Mouse (Mus musculus) urinary bladder, postnatal 4 days (tissue): ENCODE data around the gene Il22ra1.

Source experiments
- DNase-seq, 2 experiments: peaks; one replicate each; pipeline ENCODE4 v3.0.0; 2021 to 2022; ENCODE audit warnings: low spot score in 2 of 2

Il22ra1 gene

GRCm38 (mm10) chr4:135733901-135734300, 5.9 kb downstream of the Il22ra1 start:
- no peak for DNase-seq

DNA sequence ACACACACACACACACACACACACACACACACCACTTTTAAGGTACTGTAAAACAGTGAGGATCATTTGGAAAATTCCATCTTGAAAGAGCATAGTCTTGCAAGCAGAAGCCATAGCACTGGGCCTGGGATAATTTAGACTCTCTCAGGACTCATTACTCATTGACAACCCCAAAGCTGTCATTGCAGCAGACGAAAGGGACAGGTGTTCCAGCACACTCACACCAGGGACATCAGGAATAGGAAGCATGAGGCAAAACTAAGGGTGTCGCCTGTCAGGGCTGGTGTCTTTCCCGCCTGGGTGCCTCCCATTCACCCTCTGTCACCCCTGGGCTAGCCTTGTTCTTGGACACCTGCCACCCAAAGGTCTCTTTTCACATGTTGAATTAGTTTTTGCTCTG, 8.9 kb downstream of the Il22ra1 start:
- no peak for DNase-seq

- DNase-seq = no peak
Observed at GRCm38 (mm10) chr4:135738237-135738636, 10.3 kb downstream of the Il22ra1 start.

GRCm38 (mm10) chr4:135739148-135739547, 11.2 kb downstream of the Il22ra1 start:
- DNase-seq = no peak

DNA sequence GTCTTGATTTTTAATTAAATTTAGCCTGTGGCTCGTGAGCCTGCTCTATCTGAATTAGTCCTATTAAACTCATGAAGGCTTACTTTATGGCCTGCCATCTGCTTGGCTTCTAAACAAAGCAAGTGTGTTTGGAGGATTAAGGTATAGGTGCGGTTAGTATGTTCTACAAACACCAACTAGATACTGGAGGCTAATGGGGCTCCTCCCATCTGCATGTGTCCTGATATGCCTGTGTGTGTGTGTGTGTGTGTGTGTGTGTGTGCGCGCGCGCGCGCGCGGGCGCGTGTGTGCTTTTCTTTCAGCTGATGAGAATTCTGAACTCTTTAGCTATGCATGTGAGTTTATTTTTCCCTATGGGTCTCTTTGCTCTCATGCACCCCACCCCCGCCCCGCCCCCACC, 11.7 kb downstream of the Il22ra1 start:
- DNase-seq = no peak

GRCm38 (mm10) chr4:135743520-135743919, 15.5 kb downstream of the Il22ra1 start:
- DNase-seq = no peak

- no peak for DNase-seq
Observed at GRCm38 (mm10) chr4:135744726-135745448, 16.9 kb downstream of the Il22ra1 start.

DNA sequence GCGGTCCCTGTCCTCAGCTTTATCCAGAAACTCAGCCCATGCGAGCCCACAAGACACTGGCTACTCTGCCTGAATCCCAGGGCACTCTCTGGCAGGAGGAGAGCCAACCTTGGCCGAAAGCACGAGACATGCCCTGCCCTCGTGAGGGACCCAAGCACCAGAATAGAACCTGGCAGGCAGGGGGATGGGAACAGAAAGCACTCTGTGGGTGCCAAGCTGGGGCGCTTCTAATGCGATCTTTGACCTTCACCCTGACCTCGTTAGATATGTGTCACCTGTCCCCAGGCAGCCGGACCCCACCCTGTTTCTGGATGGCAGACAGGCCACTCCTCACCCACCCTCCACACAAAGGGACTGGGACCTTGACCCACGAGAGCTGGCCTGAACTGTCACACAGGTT, 17.6 kb downstream of the Il22ra1 start:
- DNase-seq = no peak

DNA sequence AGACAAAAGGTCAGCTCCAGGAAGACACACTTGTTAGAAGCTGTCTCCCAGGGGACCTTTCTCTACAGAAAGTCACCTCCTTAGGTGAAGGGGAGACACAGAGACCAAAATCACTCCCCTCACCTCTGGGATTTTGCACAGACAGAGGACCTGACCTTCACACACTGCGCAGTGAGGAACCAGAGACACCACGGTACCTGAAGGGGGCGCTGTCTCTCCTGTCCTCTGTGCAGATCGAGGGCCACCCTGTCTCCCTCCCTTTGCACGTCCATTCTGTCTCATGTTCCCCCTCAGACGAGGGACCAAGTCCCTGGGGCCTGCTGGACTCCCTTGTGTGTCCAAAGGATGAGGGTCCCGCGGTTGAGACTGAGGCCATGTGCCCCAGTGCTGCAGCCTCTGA, 22.9 kb downstream of the Il22ra1 start:
- no peak for DNase-seq

GRCm38 (mm10) chr4:135752106-135752778, 24.3 kb downstream of the Il22ra1 start:
- no peak for DNase-seq

DNA sequence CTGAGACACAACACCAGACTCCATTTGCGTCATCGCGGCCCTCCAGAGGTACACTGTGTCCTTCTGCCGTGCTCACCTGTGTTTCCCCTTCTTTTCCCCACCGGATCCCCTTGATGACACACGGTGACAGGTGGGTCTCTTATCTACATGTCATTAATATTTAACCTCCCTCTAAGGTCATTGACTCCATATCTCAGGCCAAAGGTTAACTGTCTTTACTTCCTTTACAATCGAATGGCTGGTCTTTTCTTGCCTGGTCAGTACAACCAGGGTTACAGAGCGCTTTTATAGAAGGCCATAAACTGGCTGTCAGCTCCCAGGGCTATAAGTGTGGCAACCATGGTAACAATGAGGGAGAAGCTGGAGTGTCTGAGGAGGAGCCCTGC, 24.8 kb downstream of the Il22ra1 start:
- no peak for DNase-seq

- no peak for DNase-seq
Observed at GRCm38 (mm10) chr4:135758331-135758730, 30.4 kb downstream of the Il22ra1 start.

DNA sequence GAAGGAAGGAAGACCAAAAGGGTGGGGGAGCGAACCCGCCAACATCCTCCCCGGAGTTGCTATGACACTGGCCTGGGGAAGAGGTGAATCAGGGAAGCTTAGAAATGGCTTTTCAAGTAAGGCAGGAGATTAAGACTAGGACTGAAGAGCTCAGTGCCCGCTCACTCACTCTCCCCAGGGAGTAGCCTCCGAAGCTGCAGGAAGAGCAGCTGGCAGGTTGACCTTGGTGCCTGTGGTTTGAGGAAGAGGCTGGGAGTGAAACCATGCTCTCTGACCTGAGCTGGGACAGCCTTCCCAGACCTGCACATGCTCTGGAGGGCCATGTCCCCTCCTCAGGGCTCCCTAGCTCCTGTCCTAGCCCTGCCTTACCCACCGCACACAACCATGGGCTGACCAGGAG, 30.9 kb downstream of the Il22ra1 start:
- no peak for DNase-seq

GRCm38 (mm10) chr4:135759356-135759976, 31.5 kb downstream of the Il22ra1 start, which contains the start of gene Myom3:
TSS of gene Myom3 (plus strand) at chr4:135759715.
- no peak for DNase-seq

- no peak for DNase-seq
Observed at GRCm38 (mm10) chr4:135761048-135761447, 33.1 kb downstream of the Il22ra1 start.

GRCm38 (mm10) chr4:135761569-135761968, 33.6 kb downstream of the Il22ra1 start:
- DNase-seq = no peak

GRCm38 (mm10) chr4:135762251-135762906, 34.4 kb downstream of the Il22ra1 start:
- DNase-seq = peak; percentile 74 to 80

- no peak for DNase-seq
Observed at GRCm38 (mm10) chr4:135764700-135765099, 36.7 kb downstream of the Il22ra1 start.

DNA sequence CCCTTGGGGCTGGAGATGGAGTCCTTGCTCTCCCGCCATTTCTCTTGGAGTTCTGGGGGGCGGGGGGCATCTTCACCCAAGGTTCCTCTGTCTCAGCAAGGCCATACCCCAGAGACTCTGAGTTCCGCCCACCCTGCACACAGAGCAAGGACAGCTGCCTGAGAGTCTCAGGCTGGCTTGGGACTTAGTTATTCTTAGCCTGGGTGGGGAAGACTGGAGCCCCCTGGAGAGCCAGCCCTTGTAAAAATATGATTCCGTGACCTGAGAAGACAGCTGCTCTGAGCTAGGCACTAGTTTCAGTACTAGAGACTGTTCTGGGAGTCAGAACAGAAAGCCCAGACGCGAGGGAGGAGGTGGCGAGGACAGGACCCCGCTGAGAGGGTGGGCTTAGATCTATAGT, 37.7 kb downstream of the Il22ra1 start:
- DNase-seq = no peak

- no peak for DNase-seq
Observed at GRCm38 (mm10) chr4:135766976-135767375, 39.0 kb downstream of the Il22ra1 start.

- DNase-seq = no peak
Observed at GRCm38 (mm10) chr4:135768572-135769526, 40.9 kb downstream of the Il22ra1 start.
